Mouse (Mus musculus) embryonic facial prominence, embryonic 15.5 days (tissue): ENCODE measurements at regions not wholly inside any gene's neighbourhood (a gene's known extent, or its start where the extent isn't known, plus 50 kb on each side); places are given as distances from the start of the nearest gene placed in this dataset.
A peak's percentile ranks its signal among the peaks of the same experiment; 100 is the strongest.

Experiments
- ATAC-seq: fragments of 200-750 bp; cut with Nextera tagmentation; 2 replicates; pipeline ENCODE4 v1.8.0; 2017; ENCODE audit warnings: low read depth, moderate TSS enrichment; ENCODE audit not compliant: insufficient number of reproducible peaks, low FRiP score, low TSS enrichment
- H3K27ac ChIP-seq: fragments of 300-500 bp; sonication (generic); replicated peaks from 2 replicates; pipeline ENCODE4 v1.5.1; 2015; ENCODE audit warnings: mild to moderate bottlenecking, inconsistent platforms
- H3K27me3 ChIP-seq: fragments of 300-500 bp; sonication (generic); 2 replicates; pipeline ENCODE4 v1.6.1; 2015; ENCODE audit warnings: inconsistent platforms
- H3K36me3 ChIP-seq: fragments of 300-500 bp; sonication (generic); 2 replicates; pipeline ENCODE4 v1.6.1; 2015; ENCODE audit warnings: mild to moderate bottlenecking, inconsistent platforms
- H3K4me1 ChIP-seq: fragments of 300-500 bp; sonication (generic); 2 replicates; pipeline ENCODE4 v1.6.1; 2015; ENCODE audit warnings: inconsistent platforms
- H3K4me2 ChIP-seq: fragments of 300-500 bp; sonication (generic); replicated peaks from 2 replicates; pipeline ENCODE4 v1.6.1; 2015; ENCODE audit warnings: mild to moderate bottlenecking, inconsistent platforms
- H3K4me3 ChIP-seq: fragments of 300-500 bp; sonication (generic); replicated peaks from 2 replicates; pipeline ENCODE4 v1.5.1; 2015; ENCODE audit warnings: mild to moderate bottlenecking, inconsistent platforms
- H3K9ac ChIP-seq: fragments of 300-500 bp; sonication (generic); 2 replicates; pipeline ENCODE4 v1.6.1; 2015; ENCODE audit warnings: inconsistent platforms
- H3K9me3 ChIP-seq: fragments of 300-500 bp; sonication (generic); replicated peaks from 2 replicates; pipeline ENCODE4 v1.6.1; 2016; ENCODE audit warnings: inconsistent platforms
- WGBS: fragments of 180-500 bp; shearing (Covaris S2); methylation state at CpG from one replicate; pipeline ENCODE4 v1.1.7; 2015; 5-methylcytosine and 5-hydroxymethylcytosine counted together

GRCm38 (mm10) chr7:67836984-67837383, 77.4 kb upstream of the Synm start:
- H3K4me2 ChIP-seq: no peak overlapping the region
- no peaks in the 10 kb centered on the region for H3K27me3 ChIP-seq
- 87% methylated on average over 5 of the region's 5 CpGs for WGBS
- ATAC-seq: no peak
- H3K4me1 ChIP-seq: peaks cover 15% of the 10 kb centered on the region
- no peaks in the 10 kb centered on the region for H3K9me3 ChIP-seq
- no peak overlapping the region for H3K9ac ChIP-seq
- no peaks in the 10 kb centered on the region for H3K36me3 ChIP-seq
- H3K27ac ChIP-seq: peak overlapping the region; percentile 71; the same call in 1 of the 2 replicates
- H3K4me3 ChIP-seq: no peak overlapping the region

- no peak overlapping the region for H3K9ac ChIP-seq
- H3K27ac ChIP-seq: peak overlapping the region; percentile 71
Observed at GRCm38 (mm10) chr7:67836117-67836949, 76.8 kb upstream of the Synm start.

GRCm38 (mm10) chr7:67831738-67832137, 72.2 kb upstream of the Synm start:
- Histone ChIP-seq H3K27ac (no peak overlapping the region), H3K27me3 (no peaks in the 10 kb centered on the region), H3K4me3 (no peak overlapping the region), H3K9ac (no peak overlapping the region), H3K4me1 (peaks cover 20% of the 10 kb centered on the region), H3K4me2 (no peak overlapping the region), H3K9me3 (no peaks in the 10 kb centered on the region), H3K36me3 (no peaks in the 10 kb centered on the region)
- ATAC-seq: no peak
- 62% methylated on average over 2 of the region's 2 CpGs for WGBS

More at GRCm38 (mm10) chr7:67836117-67836949, 76.8 kb upstream of the Synm start:
- WGBS: 52% methylated on average over 18 of the region's 18 CpGs
- peaks cover 15% of the 10 kb centered on the region for H3K4me1 ChIP-seq
- H3K36me3 ChIP-seq: no peaks in the 10 kb centered on the region
- no peaks in the 10 kb centered on the region for H3K9me3 ChIP-seq
- no peak overlapping the region for H3K4me2 ChIP-seq
- H3K4me3 ChIP-seq: no peak overlapping the region
- no peaks in the 10 kb centered on the region for H3K27me3 ChIP-seq
- ATAC-seq: no peak

- Histone ChIP-seq H3K4me2 (no peak overlapping the region), H3K4me1 (peaks cover 17% of the 10 kb centered on the region), H3K27ac (peak overlapping the region; percentile 48; the same call in 1 of the 2 replicates), H3K9ac (no peak overlapping the region), H3K36me3 (no peaks in the 10 kb centered on the region), H3K9me3 (no peaks in the 10 kb centered on the region), H3K27me3 (no peaks in the 10 kb centered on the region), H3K4me3 (no peak overlapping the region)
- ATAC-seq: no peak
- WGBS: 39% methylated on average over 12 of the region's 12 CpGs
Observed at GRCm38 (mm10) chr7:67827386-67827785, 67.8 kb upstream of the Synm start.

GRCm38 (mm10) chr7:67826936-67827335, 67.4 kb upstream of the Synm start:
- Histone ChIP-seq H3K27ac (peak overlapping the region; percentile 48; the same call in 1 of the 2 replicates), H3K4me1 (peaks cover 17% of the 10 kb centered on the region), H3K4me2 (no peak overlapping the region), H3K36me3 (no peaks in the 10 kb centered on the region), H3K27me3 (no peaks in the 10 kb centered on the region), H3K4me3 (no peak overlapping the region), H3K9me3 (no peaks in the 10 kb centered on the region), H3K9ac (no peak overlapping the region)
- 35% methylated on average over 13 of the region's 13 CpGs for WGBS
- ATAC-seq: peak; percentile 49; the same call in 1 of the 2 replicates

- Histone ChIP-seq H3K36me3 (no peaks in the 10 kb centered on the region), H3K4me2 (no peak overlapping the region), H3K27ac (peak overlapping the region; percentile 24), H3K4me1 (peaks cover 17% of the 10 kb centered on the region), H3K4me3 (no peak overlapping the region), H3K9ac (no peak overlapping the region), H3K27me3 (no peaks in the 10 kb centered on the region), H3K9me3 (no peaks in the 10 kb centered on the region)
- 42% methylated on average over 6 of the region's 6 CpGs for WGBS
- no peak for ATAC-seq
Observed at GRCm38 (mm10) chr7:67826368-67826767, 66.8 kb upstream of the Synm start.

GRCm38 (mm10) chr7:67825636-67826280, 66.2 kb upstream of the Synm start:
- Histone ChIP-seq H3K27me3 (no peaks in the 10 kb centered on the region), H3K36me3 (no peaks in the 10 kb centered on the region), H3K9ac (no peak overlapping the region), H3K9me3 (no peaks in the 10 kb centered on the region), H3K4me3 (no peak overlapping the region), H3K4me1 (peaks cover 17% of the 10 kb centered on the region), H3K27ac (peak overlapping the region; percentile 24; the same call in 1 of the 2 replicates), H3K4me2 (no peak overlapping the region)
- 75% methylated on average over 7 of the region's 7 CpGs for WGBS
- ATAC-seq: no peak

GRCm38 (mm10) chr7:67823943-67824645, 64.6 kb upstream of the Synm start:
- no peak for ATAC-seq
- no peak overlapping the region for H3K9ac ChIP-seq
- no peaks in the 10 kb centered on the region for H3K36me3 ChIP-seq
- no peaks in the 10 kb centered on the region for H3K9me3 ChIP-seq
- H3K27ac ChIP-seq: no peak overlapping the region
- no peak overlapping the region for H3K4me3 ChIP-seq
- no peaks in the 10 kb centered on the region for H3K27me3 ChIP-seq
- WGBS: 56% methylated on average over 8 of the region's 8 CpGs
- peaks cover 17% of the 10 kb centered on the region for H3K4me1 ChIP-seq
- H3K4me2 ChIP-seq: no peak overlapping the region

- Histone ChIP-seq H3K4me3 (no peak overlapping the region), H3K4me1 (no peaks in the 10 kb centered on the region), H3K27me3 (no peaks in the 10 kb centered on the region), H3K9ac (no peak overlapping the region), H3K36me3 (no peaks in the 10 kb centered on the region), H3K4me2 (no peak overlapping the region), H3K9me3 (no peaks in the 10 kb centered on the region), H3K27ac (no peak overlapping the region)
- no peak for ATAC-seq
- WGBS: 96% methylated on average over 5 of the region's 5 CpGs
Observed at GRCm38 (mm10) chr7:67819551-67819950, 60.0 kb upstream of the Synm start.

- Histone ChIP-seq H3K27ac (no peak overlapping the region), H3K9ac (no peak overlapping the region), H3K4me2 (no peak overlapping the region), H3K27me3 (no peaks in the 10 kb centered on the region), H3K9me3 (no peaks in the 10 kb centered on the region), H3K4me1 (no peaks in the 10 kb centered on the region), H3K36me3 (no peaks in the 10 kb centered on the region), H3K4me3 (no peak overlapping the region)
- WGBS: 93% methylated on average over 6 of the region's 6 CpGs
- ATAC-seq: no peak
Observed at GRCm38 (mm10) chr7:67817556-67817955, 58.0 kb upstream of the Synm start.

GRCm38 (mm10) chr7:67814861-67815260, 55.3 kb upstream of the Synm start:
- H3K4me3 ChIP-seq: no peak overlapping the region
- H3K36me3 ChIP-seq: no peaks in the 10 kb centered on the region
- H3K27me3 ChIP-seq: no peaks in the 10 kb centered on the region
- no peak for ATAC-seq
- no peak overlapping the region for H3K27ac ChIP-seq
- H3K9me3 ChIP-seq: no peaks in the 10 kb centered on the region
- H3K4me1 ChIP-seq: no peaks in the 10 kb centered on the region
- no peak overlapping the region for H3K9ac ChIP-seq
- 46% methylated on average over 9 of the region's 9 CpGs for WGBS
- H3K4me2 ChIP-seq: no peak overlapping the region
